Mouse (Mus musculus) left cerebral cortex, postnatal 25 days (tissue): Measurements from ENCODE around the gene Rnf25. TPM values are rescaled to one million over a fixed set of nuclear protein-coding genes. Genes with fewer than 3 reads are reported as not detected.

ENCODE experiments used
- microRNA-seq, 2 experiments: library from miRNA; unstranded; fragments of <30 nt; microRNA quantifications; one replicate each; pipeline ENCODE4 v1.2.0; 2022
- total RNA-seq, 2 experiments: library from RNA; stranded (reverse); gene quantifications; 2 replicates each; pipeline ENCODE4 v1.2.3; 2021

Rnf25 gene
- total RNA-seq, 2 experiments from 2014 or later, result 54.9 to 65.2 TPM

Small RNAs within 50 kb of the gene (microRNA-seq; reads per million reads assigned to microRNA genes)
- gene Gm25035, result 0 reads per million in 2 experiments

Other genes starting within 250 kb of the Rnf25 start
- under 1 TPM; 0.55 to 0.80 TPM for gene Catip, start 239.3 kb downstream of the Rnf25 start, total RNA-seq
- 1 to 10 TPM; 3.3 to 4.1 TPM for gene Slc11a1, start 226.2 kb downstream of the Rnf25 start, total RNA-seq
- 10 to 100 TPM; 22.5 to 27.1 TPM for gene Ctdsp1, start 209.9 kb downstream of the Rnf25 start, total RNA-seq
- under 1 TPM; 0.39 to 0.96 TPM for gene Vil1, start 192.0 kb downstream of the Rnf25 start, total RNA-seq
- gene Cnot9, start 95.3 kb downstream of the Rnf25 start, total RNA-seq, result 10 to 100 TPM; 27.5 to 30.4 TPM
- gene Plcd4, start 58.5 kb downstream of the Rnf25 start, total RNA-seq, result 10 to 100 TPM; 11.3 to 13.3 TPM
- 10 to 100 TPM; 23.2 to 27.0 TPM for gene Usp37, start 57.1 kb downstream of the Rnf25 start, total RNA-seq
- gene Zfp142, start 13.2 kb downstream of the Rnf25 start, total RNA-seq, result 10 to 100 TPM; 27.5 to 29.7 TPM
- gene Bcs1l, start 13.1 kb downstream of the Rnf25 start, total RNA-seq, result 10 to 100 TPM; 24.3 to 26.8 TPM
- gene Stk36, start within 50 bp of the Rnf25 start, total RNA-seq, result 1 to 10 TPM; 3.8 to 4.3 TPM
- gene Ttll4, start 60.3 kb upstream of the Rnf25 start, total RNA-seq, result 10 to 100 TPM; 20.2 to 20.5 TPM
- 1 to 10 TPM; 2.6 to 2.9 TPM for gene Cyp27a1, start 112.2 kb upstream of the Rnf25 start, total RNA-seq
- gene Prkag3, start 147.8 kb upstream of the Rnf25 start, total RNA-seq, result not detected
- 1 to 10 TPM; 2.2 to 3.5 TPM for gene Wnt6, start 170.5 kb upstream of the Rnf25 start, total RNA-seq
- 1 to 10 TPM; 6.6 to 9.4 TPM for gene Wnt10a, start 190.1 kb upstream of the Rnf25 start, total RNA-seq